Mouse (Mus musculus) c-Kit-negative CD71-positive TER-119-positive erythroid progenitor cells, embryonic 14.5 days (primary cell): ENCODE data around the gene Psip1.
"Not testable (repeated sequence)": the region's sequence is repeated elsewhere in the genome, so short reads cannot be mapped to it uniquely, and the experiment has no call there.

Experiments
- DNase-seq: peaks from one replicate; pipeline ENCODE4 v3.0.0-alpha.2; 2013; ENCODE audit warnings: low read depth, low spot score

The Psip1 gene

GRCm38 (mm10) chr4:83486117-83486901 is at the start of gene Psip1:
Psip1 (minus strand) TSS chr4:83486459.
- DNase-seq = peak; percentile 79

DNA sequence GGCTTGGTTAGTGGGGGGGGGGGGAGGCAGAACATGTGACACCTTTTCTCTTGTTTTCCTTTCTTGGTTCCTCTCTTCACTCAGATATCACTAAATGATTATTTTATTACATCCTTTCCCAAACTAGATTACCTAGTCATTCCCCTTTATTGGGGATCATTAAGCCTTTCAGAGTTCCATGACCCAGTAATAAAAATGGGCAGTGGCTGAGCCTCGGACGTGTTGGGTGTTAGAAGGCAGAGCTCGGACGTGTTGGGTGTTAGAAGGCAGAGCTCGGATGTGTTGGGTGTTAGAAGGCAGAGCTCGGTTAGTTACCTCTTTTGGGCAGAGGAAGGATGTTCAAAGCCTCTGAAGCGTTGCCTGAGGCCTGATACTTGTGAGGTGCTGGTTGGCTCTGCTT is 47.8 kb upstream of the Psip1 start:
- DNase-seq = no peak

GRCm38 (mm10) chr4:83533168-83533911 is 47.1 kb upstream of the Psip1 start:
- no peak for DNase-seq

GRCm38 (mm10) chr4:83530060-83530459 is 43.8 kb upstream of the Psip1 start:
- DNase-seq = not testable (repeated sequence)

GRCm38 (mm10) chr4:83527921-83528320 is 41.7 kb upstream of the Psip1 start:
- DNase-seq = peak; percentile 64

DNA sequence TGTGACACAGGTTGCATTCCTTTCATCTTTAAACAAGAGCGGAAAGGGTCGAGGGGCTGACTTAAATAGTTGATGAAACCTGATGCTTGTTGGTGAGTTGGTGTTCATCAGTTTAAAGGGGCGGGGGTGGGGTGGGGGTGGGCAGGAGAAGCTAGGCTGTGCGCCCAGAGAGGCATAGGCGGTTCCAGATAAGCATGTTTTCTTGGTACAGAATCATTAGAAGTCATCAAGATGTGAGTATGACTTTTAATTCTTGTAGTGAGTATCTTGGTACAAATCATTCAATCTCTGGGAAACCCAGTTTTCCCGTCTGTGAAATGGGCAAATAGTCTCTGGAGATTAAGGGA is 40.7 kb upstream of the Psip1 start:
- no peak for DNase-seq

- DNase-seq = no peak
Measured at GRCm38 (mm10) chr4:83526270-83526987, 40.2 kb upstream of the Psip1 start.

- peak; percentile 26 for DNase-seq
Measured at GRCm38 (mm10) chr4:83525690-83526055, 39.4 kb upstream of the Psip1 start.

- peak; percentile 89 for DNase-seq
Measured at GRCm38 (mm10) chr4:83524843-83525689, 38.8 kb upstream of the Psip1 start, which contains the start of gene Ccdc171. Ccdc171 (plus strand) TSS chr4:83525545.

- DNase-seq = peak; percentile 15
Measured at GRCm38 (mm10) chr4:83524456-83524842, 38.2 kb upstream of the Psip1 start.

- no peak for DNase-seq
Measured at GRCm38 (mm10) chr4:83522066-83522465, 35.8 kb upstream of the Psip1 start.

GRCm38 (mm10) chr4:83520308-83520707 is 34.0 kb upstream of the Psip1 start:
- DNase-seq = no peak

- no peak for DNase-seq
Measured at GRCm38 (mm10) chr4:83519807-83520206, 33.5 kb upstream of the Psip1 start.

DNA sequence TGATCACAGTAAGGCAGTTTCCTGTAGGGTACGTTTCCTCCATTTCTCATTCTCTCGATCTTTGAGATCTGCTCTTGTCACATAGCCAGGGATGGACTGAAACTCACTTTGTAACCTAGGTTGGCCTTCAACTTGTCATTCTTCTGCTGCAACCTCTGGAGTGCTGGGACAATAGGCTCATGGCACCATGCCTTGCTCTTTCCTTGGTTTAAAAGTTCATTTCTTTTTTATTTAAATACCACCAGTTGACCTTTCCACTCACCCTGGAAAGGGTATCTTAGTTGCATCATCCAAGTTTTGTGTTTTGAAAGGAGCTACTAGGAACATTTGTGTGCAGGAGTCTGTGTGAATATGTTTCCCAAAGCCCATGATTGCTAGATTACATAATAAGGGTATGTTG is 32.9 kb upstream of the Psip1 start:
- no peak for DNase-seq

DNA sequence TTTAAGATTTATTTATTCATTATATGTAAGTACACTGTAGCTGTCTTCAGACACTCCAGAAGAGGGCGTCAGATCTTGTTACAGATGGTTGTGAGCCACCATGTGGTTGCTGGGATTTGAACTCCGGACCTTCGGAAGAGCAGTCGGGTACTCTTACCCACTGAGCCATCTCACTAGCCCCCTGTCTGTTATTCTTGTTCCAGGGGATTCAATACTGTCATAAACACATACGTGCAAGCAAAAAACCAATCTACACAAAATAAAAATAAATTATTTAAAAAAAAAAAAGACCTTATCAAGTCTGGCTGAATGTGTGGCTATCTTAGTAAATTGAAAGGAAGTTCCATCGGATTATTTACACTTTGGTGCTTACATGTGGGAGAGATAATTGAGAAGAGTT is 29.9 kb upstream of the Psip1 start:
- not testable (repeated sequence) for DNase-seq

DNA sequence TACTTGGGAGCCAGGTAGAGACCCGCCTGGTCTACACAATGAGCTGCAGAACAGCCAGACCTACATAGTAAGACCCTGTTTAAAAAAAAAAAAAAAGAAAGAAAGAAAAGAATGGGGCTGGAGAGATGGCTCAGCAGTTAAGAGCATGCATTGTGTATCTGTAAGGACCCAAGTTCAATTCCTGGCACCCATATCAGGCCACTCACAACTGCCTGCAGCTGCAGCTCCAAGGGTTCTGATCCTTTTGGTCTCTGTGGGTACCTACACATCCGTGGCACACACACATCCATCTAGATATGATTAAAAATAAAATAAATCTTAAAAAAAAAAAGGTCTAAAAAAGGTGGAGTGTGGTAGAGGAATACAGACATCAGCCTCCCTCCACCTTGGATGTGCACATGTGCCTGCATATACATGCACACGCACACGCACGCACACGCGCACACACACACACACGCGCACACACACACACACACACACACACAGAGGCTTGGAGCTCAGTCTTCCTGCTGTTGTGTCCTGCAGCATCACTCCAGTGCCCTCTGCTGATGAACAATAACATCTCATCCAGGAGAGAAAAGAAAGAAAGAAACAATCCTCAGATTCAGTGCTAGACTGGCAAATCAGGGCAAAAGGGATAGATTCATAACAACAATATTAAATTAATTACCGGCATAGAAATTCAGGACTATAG is 28.9 kb upstream of the Psip1 start:
- DNase-seq = no peak

- DNase-seq = no peak
Measured at GRCm38 (mm10) chr4:83514183-83514582, 27.9 kb upstream of the Psip1 start.

DNA sequence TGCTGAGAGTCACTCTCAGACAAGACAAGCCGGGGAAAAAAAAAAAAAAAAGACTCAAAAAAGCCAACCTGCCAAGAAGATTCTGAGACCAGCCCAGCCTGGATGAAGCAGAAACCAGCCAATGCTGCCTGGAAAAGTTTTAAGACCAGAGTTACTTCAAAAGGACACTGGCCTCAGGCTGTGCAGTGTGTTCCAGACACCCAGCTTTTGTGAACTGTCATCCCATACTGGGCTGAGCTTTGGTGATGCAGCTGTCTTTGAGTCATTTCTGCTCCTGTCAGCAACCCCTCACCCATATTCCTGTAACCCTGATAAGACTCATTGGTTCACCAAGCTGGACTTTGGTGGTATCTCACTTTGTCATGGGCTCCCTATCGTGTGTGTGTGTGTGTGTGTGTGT is 26.4 kb upstream of the Psip1 start:
- DNase-seq = no peak

DNA sequence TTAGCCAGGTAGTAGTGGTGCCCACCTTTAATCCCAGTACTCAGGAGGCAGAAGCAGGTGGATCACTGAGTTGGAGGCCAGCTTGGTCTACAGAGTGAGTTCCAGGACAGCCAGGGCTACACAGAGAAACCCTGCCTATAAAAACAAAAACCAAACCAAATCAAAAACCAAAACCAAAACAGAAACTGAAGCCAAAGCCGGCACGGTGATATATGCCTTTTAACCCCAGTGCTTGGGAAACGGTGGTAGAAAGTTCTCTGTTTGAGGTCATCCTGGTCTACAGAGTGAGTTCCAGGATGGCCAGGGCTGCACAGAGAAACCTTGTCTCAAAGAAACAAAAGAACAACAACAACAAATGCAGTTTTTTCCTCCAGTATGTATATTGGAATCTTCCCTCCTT is 26.0 kb upstream of the Psip1 start:
- no peak for DNase-seq

DNA sequence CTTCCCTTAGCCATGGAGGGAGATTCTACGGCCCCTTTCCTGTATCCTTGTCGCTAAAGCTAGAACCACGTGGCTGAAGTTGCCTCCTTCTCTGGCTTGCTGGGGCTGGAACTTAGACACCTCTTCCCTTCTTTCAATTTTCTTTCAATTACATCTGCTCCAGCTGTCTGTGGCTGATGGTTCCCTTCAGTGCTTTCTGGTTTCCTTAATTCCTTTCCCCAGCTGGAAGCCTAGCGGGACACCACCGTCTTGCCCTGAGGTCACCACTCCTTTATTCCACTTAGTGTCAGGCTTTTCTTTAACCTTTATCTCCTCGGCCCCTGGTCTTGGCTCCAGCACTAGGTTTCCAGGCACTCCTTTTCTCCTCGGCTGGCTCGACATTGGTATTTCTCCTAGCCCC is 24.8 kb upstream of the Psip1 start:
- DNase-seq = no peak

GRCm38 (mm10) chr4:83509600-83509999 is 23.3 kb upstream of the Psip1 start:
- DNase-seq = no peak
